Mouse (Mus musculus): Measurements from ENCODE around the gene Medag.

DNA sequence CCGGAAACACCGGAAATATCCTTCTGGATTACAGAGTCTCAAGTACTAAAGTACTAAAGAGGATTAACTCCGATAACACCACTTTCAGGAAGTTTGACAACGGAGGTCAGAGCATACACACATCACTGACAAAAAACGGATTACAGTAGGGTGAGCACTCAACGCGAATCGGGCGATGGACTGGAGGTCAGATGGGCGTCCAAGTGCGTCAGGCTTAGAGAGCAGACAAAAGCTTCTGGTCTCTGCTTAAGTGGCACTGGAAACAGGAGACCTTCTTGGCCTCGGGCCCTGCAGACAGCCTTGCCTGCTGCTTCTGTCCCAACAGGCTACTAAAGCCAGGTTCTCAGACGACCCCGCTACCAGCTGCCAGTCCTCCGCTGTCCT, 30.7 kb downstream of the Medag start:
- TF ChIP-seq CTCF (IDR thresholded peaks at IDR 0.05; ENCODE audit: low read depth) = no peak
- no peak for TF ChIP-seq EP300 (IDR thresholded peaks at IDR 0.05; ENCODE audit: low read depth)

All from liver, postnatal 0 days (tissue).